Mouse (Mus musculus) left cerebral cortex, postnatal 14 days (tissue): ENCODE data around the gene Atxn7l3. TPM values are rescaled to one million over a fixed set of nuclear protein-coding genes. Genes with fewer than 3 reads are reported as not detected.

Experiments used
- DNase-seq, 2 experiments: peaks; one replicate each; pipeline ENCODE4 v3.0.0; 2021 to 2022; ENCODE audit warnings: low spot score in 2 of 2, mixed read lengths in 1 of 2
- intact Hi-C: fragments of 180-260 bp; cut with DNase I; formaldehyde crosslinking; loops from one replicate; pipeline ENCODE4 v1.15.1; 2025
- total RNA-seq, 2 experiments: library from RNA; stranded (reverse); gene quantifications; 2 replicates each; pipeline ENCODE4 v1.2.3; 2021

The Atxn7l3 gene
- total RNA-seq, 2 experiments from 2014 or later, result 180 to 196 TPM

DNA sequence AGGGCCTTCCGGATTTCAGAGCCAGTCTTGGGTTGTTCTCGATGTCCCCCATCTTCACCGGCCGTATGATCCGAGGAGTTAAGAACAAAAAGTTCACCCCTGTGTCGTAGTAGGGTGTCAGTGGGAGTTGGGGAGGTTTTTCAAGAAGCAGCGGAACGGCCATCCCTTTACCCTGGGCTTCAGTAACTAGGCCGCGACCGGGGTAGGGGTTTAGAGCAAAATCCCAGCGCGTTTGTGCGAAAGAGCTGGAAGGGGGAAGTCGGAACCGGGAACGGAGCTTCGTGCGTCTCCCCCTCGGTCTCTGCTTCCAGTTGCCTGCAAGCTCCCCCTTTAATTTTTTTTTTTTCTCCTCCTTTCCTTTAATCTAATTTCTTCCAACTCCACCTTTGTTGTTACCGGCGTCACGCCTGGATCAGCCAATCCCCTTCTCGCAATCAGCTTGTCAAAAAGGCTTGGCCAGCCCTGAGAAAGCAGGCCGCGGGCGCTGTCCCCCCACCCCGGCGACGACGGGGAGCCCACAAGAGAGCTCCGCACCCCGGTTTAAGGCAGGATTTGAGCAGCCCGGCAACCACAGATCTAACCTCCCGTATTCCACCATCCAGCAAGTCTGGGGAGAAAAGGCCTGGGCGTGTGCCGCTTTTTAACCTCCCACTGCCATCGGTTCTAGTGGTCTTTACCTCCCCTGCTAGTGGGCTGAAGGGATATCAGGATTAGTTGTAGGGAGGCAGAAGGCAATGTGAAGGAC is 23.7 kb upstream of the Atxn7l3 start:
- intact Hi-C loops, result loop anchor here (2.0 kb wide), 1 partner anchor 75 kb away; no protein-coding TSS in a partner anchor
- peak; percentile 92 to 93 for DNase-seq

DNA sequence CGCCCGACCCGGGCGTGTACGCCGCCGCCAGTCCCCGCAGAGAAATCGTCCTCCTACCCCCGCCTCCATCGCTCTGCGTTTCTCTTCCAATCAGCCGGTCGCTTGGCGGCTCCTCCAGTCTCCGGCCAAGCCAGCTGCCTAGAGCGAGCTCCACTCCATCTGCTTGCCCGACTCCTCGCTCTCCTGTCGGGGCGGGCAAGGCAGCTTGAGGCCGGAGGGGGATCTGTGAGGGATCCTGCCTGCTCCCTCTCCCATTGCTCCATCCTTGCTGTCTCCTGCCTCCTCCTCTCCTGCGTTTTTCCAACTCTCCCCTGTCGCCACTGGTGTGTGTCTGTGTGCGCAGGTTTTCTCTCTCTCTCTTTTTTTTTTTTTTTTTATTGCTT is 23.0 kb upstream of the Atxn7l3 start, which contains the start of gene Ubtf:
Ubtf (minus strand) TSS at position 333 of the 383 bp plus-strand sequence.
- intact Hi-C loops, result loop anchor here (2.0 kb wide), 1 partner anchor 75 kb away; no protein-coding TSS in a partner anchor
- DNase-seq, result peak; percentile 85 to 93

DNA sequence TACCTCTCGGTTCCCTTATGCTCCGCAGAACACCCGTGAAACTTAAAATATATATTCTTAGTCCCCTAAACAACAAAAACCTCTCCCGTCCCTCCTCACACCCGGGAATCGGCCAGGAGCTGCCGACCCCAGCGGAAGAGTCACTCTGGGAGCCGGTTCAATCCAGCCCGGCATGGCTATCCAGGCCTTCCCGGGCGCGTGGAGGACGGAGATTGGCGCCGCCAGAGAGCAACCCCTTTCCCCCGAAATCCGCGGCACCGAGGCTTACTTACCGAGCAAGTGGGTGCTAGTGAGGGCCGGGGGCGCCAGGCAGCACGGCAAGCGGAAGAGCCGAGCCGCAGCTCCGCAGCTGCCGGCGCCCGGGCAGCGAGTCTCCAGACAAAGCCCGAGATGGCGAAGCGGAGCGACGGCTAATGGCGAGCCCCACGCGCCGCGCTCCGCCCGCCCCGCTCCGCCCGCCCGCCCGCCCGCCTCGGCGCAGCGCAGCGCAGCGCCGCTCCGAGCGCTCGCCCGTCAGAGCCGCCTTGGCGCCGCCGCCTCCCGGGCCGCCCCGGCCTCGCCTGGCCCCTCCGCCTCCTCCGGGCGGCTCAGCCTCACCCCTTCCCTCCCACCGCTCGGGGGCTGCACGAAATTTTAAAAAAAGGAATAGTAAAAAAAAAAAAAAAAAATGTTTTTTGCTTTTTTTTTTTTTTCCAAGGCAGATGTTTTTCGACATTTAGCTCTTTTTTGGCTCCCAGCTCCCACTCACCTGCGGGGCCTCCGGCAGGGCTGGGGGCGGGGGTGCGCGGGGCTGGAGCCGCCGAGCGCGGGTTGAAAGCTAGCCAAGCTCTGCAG is 22.4 kb upstream of the Atxn7l3 start:
- intact Hi-C loops, result loop anchor here (1.0 to 2.0 kb wide), 2 partner anchors 76 to 90 kb away; no protein-coding TSS in a partner anchor
- peak in 1 of 2 experiments; percentile 58 for DNase-seq

DNA sequence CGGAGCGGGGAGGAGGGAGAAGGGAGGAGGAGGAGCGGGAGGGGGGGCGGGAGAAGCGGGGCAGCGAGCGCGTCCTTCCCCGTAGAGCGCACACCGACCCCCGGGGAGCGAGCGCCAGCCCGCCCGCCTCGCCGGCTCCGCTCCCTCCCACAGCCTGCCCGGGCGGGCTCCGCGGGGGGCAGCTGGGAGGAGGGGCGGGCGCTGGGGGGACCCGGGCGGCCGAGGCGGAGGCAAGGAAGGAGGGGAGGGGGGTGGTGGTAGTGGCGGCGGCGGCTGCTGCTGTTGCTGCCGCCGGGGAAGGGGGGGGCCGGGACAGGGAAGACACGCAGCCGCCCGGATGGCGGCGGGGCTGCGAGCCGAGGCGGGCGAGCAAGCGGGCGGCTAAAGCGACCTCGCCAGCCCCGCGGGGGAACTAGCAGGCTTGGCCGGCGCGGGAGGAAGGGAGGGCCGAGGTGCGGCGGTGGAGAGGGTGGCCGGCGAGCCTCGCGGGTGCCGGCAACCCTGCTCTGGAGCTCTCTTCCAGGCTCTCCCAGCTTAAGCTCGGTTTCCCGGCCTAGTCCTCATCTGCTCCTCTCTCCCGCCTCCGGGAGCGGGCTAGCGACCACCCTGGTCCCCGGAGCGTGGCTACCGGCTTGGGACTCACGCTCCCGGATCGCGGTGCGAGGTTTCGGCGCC is 21.6 kb upstream of the Atxn7l3 start:
- DNase-seq, result peak in 1 of 2 experiments; percentile 65
- intact Hi-C loops, result loop anchor here (1.0 to 2.0 kb wide), 2 partner anchors 77 to 90 kb away; no protein-coding TSS in a partner anchor

DNA sequence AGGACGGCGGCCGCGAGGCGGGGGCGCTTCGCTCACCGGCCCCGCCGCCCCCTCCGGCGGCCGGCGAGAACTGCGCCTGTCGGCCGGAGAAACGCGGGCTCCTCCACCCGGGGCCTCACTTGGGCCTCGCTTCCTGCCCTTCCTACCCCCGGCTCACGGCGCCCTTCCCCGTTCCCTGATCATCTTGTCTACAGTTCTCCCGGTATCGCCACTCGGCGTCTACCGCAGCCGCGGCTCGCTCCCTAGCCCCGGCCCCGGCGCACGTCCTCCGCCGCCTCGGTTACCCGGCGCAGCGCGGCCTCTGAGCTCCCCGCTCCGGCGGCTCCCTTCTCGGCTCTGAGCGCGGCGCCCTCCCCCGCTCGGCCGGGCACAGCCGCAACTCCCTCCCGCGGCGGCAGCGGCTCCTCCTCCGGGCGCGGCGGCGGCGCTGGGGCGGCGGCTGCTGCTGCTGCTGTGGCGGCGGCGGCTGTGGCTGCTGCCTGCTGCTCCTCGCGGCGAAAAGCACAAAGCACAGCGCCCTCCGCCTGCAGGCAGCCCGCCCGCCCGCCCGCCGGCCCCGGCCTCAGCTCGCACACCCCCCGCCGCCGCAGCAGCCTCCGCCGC is 21.0 kb upstream of the Atxn7l3 start:
- intact Hi-C loops, result no loop called here
- peak; percentile 55 to 64 for DNase-seq

DNA sequence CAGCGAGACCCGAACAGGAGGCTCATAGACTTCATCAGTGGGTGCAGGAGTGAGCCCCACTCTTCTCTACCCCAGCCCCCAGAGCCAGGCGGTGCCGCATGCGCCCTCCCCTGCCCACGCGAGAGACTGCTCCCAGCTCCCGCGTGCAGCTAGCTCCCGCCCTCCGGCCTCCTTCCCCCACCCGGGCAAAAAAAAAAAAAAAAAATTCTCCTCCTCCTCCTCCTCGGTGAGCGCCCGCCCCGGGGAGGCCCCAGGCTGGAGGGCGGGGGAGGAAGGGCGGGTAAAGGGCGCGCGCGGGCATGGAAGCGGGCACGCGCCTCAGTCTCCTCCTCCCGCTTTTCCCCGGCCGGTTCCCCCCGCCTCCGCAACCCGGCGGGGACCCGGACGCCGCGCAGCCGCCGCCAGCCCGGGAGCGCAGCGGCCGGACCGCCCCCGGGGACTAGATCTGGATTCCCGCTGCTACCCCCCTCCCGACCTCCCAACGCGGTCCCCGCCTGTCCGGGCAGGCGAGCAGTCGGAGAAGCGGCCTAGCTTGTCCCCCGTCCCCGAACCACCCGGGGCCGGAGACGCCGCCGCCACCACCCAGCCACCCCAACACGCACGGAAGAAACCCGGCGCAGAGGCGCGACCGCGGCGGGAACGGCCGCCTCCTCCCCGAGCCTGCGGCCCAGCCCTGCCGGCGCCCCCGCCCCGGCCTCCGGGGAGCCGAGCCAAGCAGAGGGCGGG is 20.3 kb upstream of the Atxn7l3 start:
- peak; percentile 82 to 85 for DNase-seq
- intact Hi-C loops, result no loop called here

DNA sequence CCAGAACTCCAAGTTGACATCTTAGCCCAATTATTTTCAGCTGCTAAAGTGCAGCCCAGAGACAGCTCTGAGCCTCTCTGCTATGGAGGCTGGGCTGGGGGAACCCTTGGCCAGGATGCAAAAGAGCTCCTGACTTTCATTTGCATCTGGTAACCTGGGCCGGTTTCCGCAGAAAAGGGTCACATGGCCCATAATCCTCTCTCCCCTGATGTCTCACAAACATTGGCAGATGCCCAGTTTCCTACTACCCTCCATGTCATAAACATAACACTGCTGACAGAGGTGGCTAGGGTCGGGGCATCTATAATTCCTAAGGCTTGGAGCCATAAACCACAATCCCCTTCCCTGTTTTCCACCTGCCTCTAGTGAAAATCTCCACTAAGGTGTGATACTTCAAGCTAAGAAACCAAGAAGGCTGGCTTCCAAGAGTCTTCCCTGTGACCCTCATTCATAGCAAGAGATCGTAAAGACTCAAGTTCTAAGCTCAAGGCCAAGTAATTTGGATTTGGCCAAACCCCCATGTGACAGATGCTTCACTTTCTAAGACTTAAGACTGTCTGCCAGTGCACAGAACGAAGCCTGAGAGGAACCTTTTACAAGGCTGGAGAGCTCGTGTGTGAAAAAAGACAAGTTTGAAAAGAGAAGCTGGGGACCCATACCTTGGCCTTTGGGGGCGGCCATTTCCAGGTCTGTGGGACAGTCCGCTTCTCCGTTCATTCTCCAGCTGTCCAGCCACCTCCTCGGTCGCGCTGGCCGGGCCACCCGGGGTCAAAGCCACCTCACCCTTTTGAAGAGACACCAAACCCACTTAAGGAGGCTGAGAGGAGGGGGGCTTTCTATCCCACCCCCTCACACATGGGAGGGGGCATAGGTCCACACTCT is 19.5 kb upstream of the Atxn7l3 start:
- intact Hi-C loops, result no loop called here
- no peak for DNase-seq

DNA sequence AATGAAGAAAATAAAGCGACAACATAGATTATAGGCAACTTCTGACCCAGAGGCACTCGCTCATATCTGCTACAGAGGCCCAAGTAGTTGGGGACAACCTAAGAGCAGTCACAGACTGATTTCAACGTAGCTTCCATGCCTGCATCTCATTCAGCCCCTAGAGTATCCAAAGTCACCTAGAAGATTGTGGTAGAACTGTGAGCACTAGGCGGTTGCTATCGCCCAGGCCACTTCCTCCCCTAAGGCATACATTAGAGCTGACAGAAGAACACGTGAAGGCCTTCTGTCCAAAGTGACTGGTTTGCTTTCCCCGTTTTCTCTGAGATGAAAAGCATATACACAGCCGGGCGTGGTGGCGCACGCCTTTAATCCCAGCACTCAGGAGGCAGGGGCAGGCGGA is 17.9 kb upstream of the Atxn7l3 start:
- intact Hi-C loops, result no loop called here
- no peak for DNase-seq

DNA sequence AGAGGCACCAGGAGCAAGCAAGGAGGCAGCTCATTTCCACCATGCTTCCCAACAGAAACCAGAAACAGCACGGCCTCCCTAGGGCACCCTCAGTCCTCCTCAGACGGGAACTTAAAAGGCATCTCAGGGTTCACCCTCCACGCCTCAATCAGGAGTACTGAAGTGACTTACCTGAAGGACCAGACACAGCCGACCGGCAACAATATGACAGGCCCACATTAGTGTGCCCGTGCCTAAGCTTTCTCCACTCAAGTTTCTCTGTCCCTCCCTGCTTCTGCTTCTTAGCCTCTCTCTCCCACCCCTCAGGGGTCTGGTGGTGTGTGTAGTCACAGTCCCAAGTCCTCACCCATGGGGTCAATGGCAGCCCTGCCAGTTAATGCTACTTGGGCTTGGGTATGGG is 16.2 kb upstream of the Atxn7l3 start:
- DNase-seq, result no peak
- intact Hi-C loops, result no loop called here

DNA sequence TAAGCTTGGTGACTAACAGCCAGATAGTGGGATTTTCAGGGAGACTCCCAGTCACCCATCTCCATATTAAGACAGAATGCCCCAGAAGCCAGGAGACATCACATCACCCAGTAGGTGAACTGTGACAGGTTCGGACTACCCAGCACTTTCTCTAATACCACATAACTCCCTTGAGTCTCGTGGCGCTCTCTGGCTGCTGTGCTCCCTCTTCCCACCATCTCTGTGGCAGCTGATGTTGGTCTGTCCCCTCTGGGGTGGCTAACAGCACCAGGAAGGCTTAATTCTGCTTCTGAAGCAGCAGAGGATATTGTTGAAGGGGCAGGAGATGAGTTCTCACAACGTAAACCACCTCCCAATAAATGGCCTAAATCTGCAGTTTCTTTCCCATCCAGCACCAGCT is 15.5 kb upstream of the Atxn7l3 start:
- DNase-seq, result no peak
- intact Hi-C loops, result no loop called here

DNA sequence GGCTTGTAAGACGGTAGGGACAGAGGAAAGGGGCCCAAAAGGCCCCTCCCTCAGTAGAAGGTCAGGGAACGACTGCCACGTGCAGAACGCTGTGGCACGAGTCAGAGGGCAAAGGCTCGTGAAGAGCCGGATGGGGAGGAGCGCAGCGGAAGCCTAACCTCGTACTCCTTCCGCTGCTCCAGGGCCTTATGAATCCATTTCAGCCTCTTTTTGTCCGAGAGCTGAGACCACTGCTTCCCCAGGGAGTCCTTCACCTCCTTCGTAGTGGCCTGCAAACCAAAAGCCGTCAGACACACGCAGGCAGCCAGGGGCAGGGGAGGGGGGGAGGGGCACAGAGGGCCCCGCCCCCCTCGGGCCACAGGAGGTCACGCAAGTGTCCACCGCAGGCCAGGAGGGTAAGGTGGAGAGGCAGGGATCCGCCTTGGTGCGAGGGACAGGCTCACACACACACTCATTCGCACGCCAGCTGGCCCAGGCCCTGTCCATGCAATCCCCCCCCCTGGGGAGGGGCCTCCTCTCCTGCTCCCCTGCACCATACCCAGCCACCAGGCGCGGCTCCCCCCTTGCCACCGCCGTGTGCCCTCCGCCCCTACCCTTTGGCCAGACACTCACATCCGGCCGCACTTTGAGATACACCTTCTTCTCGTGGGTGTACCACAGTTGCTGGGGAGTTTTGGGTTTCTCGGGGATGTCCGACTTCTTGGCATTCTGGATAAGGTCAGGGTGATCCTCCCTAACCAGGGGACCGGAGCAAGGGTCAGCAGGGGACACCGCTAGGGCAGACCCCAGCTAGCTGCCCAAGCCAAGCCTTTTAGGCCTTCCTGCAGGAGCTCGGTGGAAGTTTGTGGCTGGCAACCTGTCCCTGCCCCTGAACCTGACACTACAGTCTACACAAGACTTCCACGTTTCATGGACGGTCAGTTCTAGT is 14.6 kb upstream of the Atxn7l3 start:
- DNase-seq, result peak in 1 of 2 experiments; percentile 9
- intact Hi-C loops, result no loop called here

DNA sequence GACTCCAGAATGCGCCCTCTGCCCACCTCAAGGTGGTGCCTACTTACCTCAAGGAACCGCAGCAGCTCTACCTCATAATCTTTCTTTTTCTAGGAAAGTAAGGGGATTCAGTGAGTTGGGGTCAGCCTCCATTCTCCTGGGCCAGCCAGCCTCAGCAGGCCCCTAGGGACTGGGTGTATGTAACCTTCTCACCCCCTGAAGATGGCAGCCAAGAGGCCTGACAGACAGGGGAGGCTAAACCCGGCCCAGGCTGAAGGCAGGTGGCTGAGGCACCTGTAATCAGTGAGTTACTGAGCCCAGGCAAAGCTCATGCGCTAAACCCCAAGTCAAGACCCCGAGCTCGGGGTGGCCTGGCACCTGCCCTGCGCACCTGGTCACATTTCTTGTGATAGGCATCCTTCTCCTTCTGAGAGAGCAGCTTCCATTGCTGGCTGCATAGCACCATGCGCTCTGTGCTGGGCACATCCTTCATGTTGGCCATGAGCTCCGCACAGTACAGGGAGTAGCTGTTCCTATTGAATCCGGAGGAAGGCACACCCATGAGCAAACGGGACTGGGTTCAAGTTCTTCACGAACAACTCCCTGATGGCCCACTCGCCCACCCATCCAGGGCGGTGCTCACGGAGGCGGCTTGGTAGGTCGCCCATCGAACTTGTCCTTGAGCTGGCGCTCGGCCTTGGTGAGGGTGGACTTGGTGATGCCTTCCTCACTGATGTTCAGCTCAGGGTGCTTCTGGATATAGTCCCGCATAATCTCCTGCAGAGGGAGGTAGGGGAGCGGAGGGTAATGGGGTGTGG is 13.6 kb upstream of the Atxn7l3 start:
- intact Hi-C loops, result loop anchor here (2.0 kb wide), 2 partner anchors 101 to 121 kb away; partner anchors contain the start of gene Grn
- DNase-seq, result peak; percentile 7 to 10

DNA sequence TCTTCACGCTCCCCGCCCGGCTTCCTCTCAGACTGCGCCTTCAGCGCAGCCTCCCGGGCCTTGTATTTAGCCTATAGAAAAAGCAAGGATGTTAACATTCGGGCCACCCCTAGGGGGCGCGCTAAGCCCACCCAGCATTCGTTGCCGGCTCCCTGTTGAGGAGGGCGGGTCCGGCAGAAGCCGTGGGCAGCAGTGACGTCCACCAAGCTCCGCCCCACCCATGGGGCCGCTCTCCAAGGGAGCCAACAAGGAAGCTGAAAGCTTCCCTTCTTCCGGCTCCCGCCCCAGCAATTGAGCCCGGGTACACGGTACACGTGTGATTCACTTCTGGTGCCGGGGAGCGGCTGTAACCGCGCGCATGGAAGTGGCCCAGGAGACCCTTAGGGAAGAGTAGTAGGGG is 12.5 kb upstream of the Atxn7l3 start:
- DNase-seq, result peak; percentile 98
- intact Hi-C loops, result loop anchor here (2.0 kb wide), 2 partner anchors 102 to 122 kb away; partner anchors contain the start of gene Grn

DNA sequence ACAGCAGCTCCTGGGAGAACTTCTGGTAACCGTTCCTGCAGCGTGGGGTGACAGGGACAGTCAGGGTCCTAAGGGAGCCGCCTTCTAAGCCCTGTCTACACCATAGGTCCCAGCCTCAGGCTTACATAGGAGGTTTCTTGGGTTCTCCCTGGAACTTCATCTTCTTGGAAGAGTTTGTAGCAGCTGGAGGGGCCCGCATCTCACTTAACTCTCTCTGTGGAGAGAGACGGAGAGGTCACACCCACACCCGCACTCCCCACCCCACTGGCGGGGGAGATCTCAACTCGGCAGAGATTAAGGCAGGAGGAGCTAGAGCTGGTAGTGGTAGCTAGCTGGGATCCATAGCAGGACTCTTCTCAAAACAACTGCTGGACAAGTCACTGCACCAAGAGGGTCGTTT is 11.7 kb upstream of the Atxn7l3 start:
- no peak for DNase-seq
- intact Hi-C loops, result loop anchor here (2.0 kb wide), 2 partner anchors 103 to 123 kb away; partner anchors contain the start of gene Grn

DNA sequence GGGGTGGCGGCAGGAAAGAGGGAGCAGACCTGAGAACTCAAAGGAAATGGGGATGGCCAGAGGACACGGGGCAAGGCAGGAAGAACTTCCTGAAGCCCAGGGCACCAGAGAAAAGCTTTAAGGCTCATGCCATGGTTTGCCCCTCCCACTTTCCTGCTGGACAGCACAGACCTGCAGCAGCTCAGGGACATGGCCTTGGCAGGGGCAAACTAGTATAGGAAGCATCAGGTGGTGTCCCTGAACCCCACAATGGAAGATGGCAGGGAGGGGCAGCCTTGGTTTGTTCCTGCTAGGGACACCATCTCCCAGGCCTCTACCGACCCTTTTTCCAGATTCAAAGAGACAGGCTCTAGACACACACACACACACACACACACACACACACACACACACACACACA is 8.9 kb upstream of the Atxn7l3 start:
- intact Hi-C loops, result no loop called here
- no peak for DNase-seq

DNA sequence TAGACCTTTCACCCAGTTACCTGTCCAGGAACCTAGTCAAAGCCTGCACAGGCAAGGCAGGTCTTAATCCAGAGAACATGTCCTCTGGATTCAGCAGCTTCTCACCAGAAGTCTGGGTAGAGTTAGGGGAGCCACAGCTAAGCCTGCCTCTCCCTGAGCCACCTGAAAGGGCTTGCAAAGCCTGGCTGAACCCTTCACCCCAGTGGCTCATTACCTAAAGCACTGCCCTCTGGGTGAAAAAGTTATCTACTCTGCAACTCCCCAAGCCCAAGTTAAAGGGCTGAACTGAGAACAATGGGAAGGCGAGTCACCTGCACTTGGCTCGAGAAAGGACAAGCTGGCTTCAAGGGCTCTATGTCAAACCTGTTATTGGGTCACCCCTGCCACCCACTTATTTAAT is 7.7 kb upstream of the Atxn7l3 start:
- intact Hi-C loops, result no loop called here
- DNase-seq, result no peak
